Comparison of ENCODE assay signal across 10 mouse cellular contexts in the genomic region with DNA sequence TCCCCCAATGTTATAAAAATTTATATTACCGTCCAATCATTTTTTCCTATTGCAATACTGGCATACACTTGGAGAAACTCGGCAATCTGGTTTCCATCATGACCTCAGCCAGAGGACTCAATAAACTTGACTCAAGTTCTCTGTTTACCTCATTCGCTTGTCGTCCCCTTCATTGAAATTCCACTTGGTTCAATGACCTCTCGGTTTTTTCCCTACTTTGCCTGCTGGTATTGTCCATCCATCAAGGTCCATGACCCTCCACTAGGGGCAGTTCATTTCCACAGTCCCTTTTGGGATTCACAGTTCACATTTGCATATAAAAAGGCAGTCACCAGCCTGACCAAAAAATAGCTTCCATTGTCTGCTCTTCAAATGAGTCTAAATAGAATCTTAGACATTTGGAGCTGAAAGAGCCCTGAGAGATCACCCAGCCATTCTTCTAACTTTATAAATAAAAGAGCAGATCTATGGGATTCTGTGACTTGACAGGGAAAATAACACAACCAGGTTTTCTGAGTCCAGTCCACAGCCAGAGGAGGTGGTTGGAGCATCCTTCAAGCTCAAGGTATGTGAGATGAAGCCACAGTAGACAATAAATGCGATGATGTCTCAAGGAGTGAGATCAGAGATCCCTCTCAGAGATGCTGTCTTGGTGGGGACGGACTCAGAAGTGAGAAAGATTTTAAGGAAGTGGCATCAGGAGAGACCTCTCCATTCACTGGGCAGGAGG.
DNase-seq lines count a peak whose midpoint lies in the region; ATAC-seq and TF ChIP-seq lines count a peak whose summit lies in the region.
"Had no signal": no experiment of that assay in that cellular context is flagged by ENCODE, and none has a peak within 500 bp of the region (broad histone marks: within the 10 kb centered on the region; RNA-seq: fewer than 3 reads in every experiment).

No protein-coding gene starts in this region.

- peak; percentile 44 for TF ChIP-seq CTCF in heart, adult 2 months (IDR thresholded peaks at IDR 0.05)
- TF ChIP-seq CTCF in liver, adult 2 months (IDR thresholded peaks at IDR 0.05; ENCODE audit: low read depth, low read length), result 0 out of 2 replicates have a peak, but pooled peaks have one; percentile 3
- peak; percentile 53 for TF ChIP-seq CTCF in lung, postnatal 0 days (IDR thresholded peaks at IDR 0.05)

- WGBS in heart, adult 2 months, result 87% methylated on average over 7 of the region's 7 CpGs
- 49% methylated on average over 7 of the region's 7 CpGs for WGBS in liver, adult 2 months
- 73% methylated on average over 7 of the region's 7 CpGs for WGBS in liver, embryonic 11.5 days
- 66% methylated on average over 7 of the region's 7 CpGs for WGBS in lung, postnatal 0 days

- no peak overlapping the region for H3K9ac ChIP-seq in heart, adult 2 months (ENCODE audit: low read depth, low read length)
- H3K9ac ChIP-seq in liver, adult 2 months (ENCODE audit: low read depth, low read length), result no peak overlapping the region
- no peak overlapping the region for H3K9ac ChIP-seq in liver, embryonic 11.5 days (ENCODE audit: low read depth, low read length)
- H3K9ac ChIP-seq in lung, postnatal 0 days (replicated peaks; ENCODE audit: low read depth), result no peak overlapping the region

- no peak for DNase-seq in heart, adult 2 months
- no peak for DNase-seq in heart, postnatal 25 days (ENCODE audit: low spot score)
- DNase-seq in liver, adult 2 months (ENCODE audit: extremely low read depth, low read depth, low spot score), result peak; percentile 81
- no peak for DNase-seq in liver, embryonic 11.5 days (ENCODE audit: low spot score)
- DNase-seq in R1 (ENCODE audit: low read depth, low spot score), result peak; percentile 70
- peak; percentile 49 for DNase-seq in lung, postnatal 0 days (ENCODE audit: low spot score)
- no peak for DNase-seq in cerebellum, postnatal 14 days
- no peak for DNase-seq in gastrocnemius, postnatal 14 days
- DNase-seq: heart, postnatal 10 days; kidney, postnatal 4 days had no signal

- H3K4me1 ChIP-seq in heart, adult 2 months (ENCODE audit: control insufficient read depth, insufficient read depth, low read length), result peaks cover 2% of the 10 kb centered on the region
- H3K4me1 ChIP-seq in liver, adult 2 months (ENCODE audit: control insufficient read depth, insufficient read depth, low read length), result peaks cover 2% of the 10 kb centered on the region; the same call in 1 of the 2 replicates
- H3K4me1 ChIP-seq in liver, embryonic 11.5 days (replicated peaks; ENCODE audit: control insufficient read depth, insufficient read depth, low read length), result 0 out of 2 replicates have a peak, but pooled peaks cover 1% of the 10 kb centered on the region
- H3K4me1 ChIP-seq in lung, postnatal 0 days (ENCODE audit: insufficient read depth, low read depth, low read length), result no peaks in the 10 kb centered on the region

- no peak for TF ChIP-seq POLR2A in heart, adult 2 months (IDR thresholded peaks at IDR 0.05; ENCODE audit: insufficient read depth, low read depth, low read length)
- no peak for TF ChIP-seq POLR2A in liver, adult 2 months (IDR thresholded peaks at IDR 0.05; ENCODE audit: extremely low read depth, insufficient read depth, low read length)

- H3K4me3 ChIP-seq in heart, adult 2 months, result no peak overlapping the region
- H3K4me3 ChIP-seq in liver, adult 2 months (ENCODE audit: insufficient read depth, low read depth, low read length), result no peak overlapping the region
- no peak overlapping the region for H3K4me3 ChIP-seq in liver, embryonic 11.5 days (ENCODE audit: low read depth, low read length)
- H3K4me3 ChIP-seq in lung, postnatal 0 days (ENCODE audit: low read depth, low read length), result no peak overlapping the region

- ATAC-seq in liver, embryonic 11.5 days (replicated peaks; ENCODE audit: low FRiP score), result no peak
- ATAC-seq in lung, postnatal 0 days, result peak; percentile 21; the same call in 1 of the 2 replicates

- no peaks in the 10 kb centered on the region for H3K79me2 ChIP-seq in heart, adult 2 months (replicated peaks; ENCODE audit: control insufficient read depth, insufficient read depth, low read length)
- H3K79me2 ChIP-seq in liver, adult 2 months (ENCODE audit: control insufficient read depth, insufficient read depth, low read length), result no peaks in the 10 kb centered on the region

- H3K27ac ChIP-seq in heart, adult 2 months, result no peak overlapping the region
- H3K27ac ChIP-seq in liver, adult 2 months (replicated peaks; ENCODE audit: insufficient read depth, low read depth, low read length), result no peak overlapping the region
- H3K27ac ChIP-seq in liver, embryonic 11.5 days (ENCODE audit: low read depth, low read length), result no peak overlapping the region
- no peak overlapping the region for H3K27ac ChIP-seq in lung, postnatal 0 days (ENCODE audit: low read length)

- intact Hi-C loops in heart, adult 2 months (cut with DNase I), result no loop called here
- intact Hi-C loops in heart, postnatal 25 days (cut with DNase I), result no loop called here
- intact Hi-C loops in gastrocnemius, postnatal 14 days (cut with DNase I; ENCODE audit: low total_unique reads), result no loop called here

- no peak for TF ChIP-seq EP300 in heart, adult 2 months (IDR thresholded peaks at IDR 0.05; ENCODE audit: insufficient read depth, low read depth, low read length)
- TF ChIP-seq EP300 in lung, postnatal 0 days (IDR thresholded peaks at IDR 0.05), result no peak

- H3K9me3 ChIP-seq in liver, embryonic 11.5 days (ENCODE audit: control insufficient read depth, low read length), result no peaks in the 10 kb centered on the region
- H3K9me3 ChIP-seq in lung, postnatal 0 days (ENCODE audit: low read length), result no peaks in the 10 kb centered on the region

- H3K27me3 ChIP-seq in heart, adult 2 months (ENCODE audit: control insufficient read depth, insufficient read depth, low read length), result no peaks in the 10 kb centered on the region
- H3K27me3 ChIP-seq in liver, adult 2 months (ENCODE audit: control insufficient read depth, insufficient read depth, low read length), result no peaks in the 10 kb centered on the region
- H3K27me3 ChIP-seq in liver, embryonic 11.5 days (replicated peaks; ENCODE audit: control insufficient read depth, insufficient read depth, low read length), result no peaks in the 10 kb centered on the region
- H3K27me3 ChIP-seq in lung, postnatal 0 days (replicated peaks; ENCODE audit: insufficient read depth, low read length), result no peaks in the 10 kb centered on the region

- H3K36me3 ChIP-seq in heart, adult 2 months (ENCODE audit: control insufficient read depth, insufficient read depth, low read length), result no peaks in the 10 kb centered on the region
- no peaks in the 10 kb centered on the region for H3K36me3 ChIP-seq in liver, adult 2 months (ENCODE audit: control insufficient read depth, insufficient read depth, low read length)
- H3K36me3 ChIP-seq in liver, embryonic 11.5 days (ENCODE audit: control insufficient read depth, insufficient read depth, low read length), result no peaks in the 10 kb centered on the region
- no peaks in the 10 kb centered on the region for H3K36me3 ChIP-seq in lung, postnatal 0 days (ENCODE audit: insufficient read depth, low read length)

- H3K4me2 ChIP-seq in liver, embryonic 11.5 days, result no peak overlapping the region
- H3K4me2 ChIP-seq in lung, postnatal 0 days (replicated peaks; ENCODE audit: low read depth, low read length), result no peak overlapping the region

Comparison
In these comparisons a context has a peak if more than half of its experiments do, and no peak if none do; other contexts are left out.
1. DNase-seq: peak in liver, adult 2 months (single experiment), R1 (single experiment) and lung, postnatal 0 days (single experiment); none in heart, adult 2 months (0 of 2), heart, postnatal 25 days (single experiment), liver, embryonic 11.5 days (single experiment), cerebellum, postnatal 14 days (0 of 2) and gastrocnemius, postnatal 14 days (single experiment).
2. CTCF ChIP-seq: peak in every context shown above with its lines; median percentile 53 in lung, postnatal 0 days; 44 in heart, adult 2 months; 3 in liver, adult 2 months.